Mouse (Mus musculus) adrenal gland, adult (tissue): ENCODE data around the gene Reep1.

ENCODE experiments used
- DNase-seq, 2 experiments: peaks; one replicate each; pipeline ENCODE4 v3.0.0; 2022 to 2023; ENCODE audit warnings: low spot score in 1 of 2; ENCODE audit not compliant: inconsistent age in 2 of 2

Reep1 gene

GRCm38 (mm10) chr6:71736101-71736500 lies 28.7 kb downstream of the Reep1 start:
- DNase-seq: no peak

DNA sequence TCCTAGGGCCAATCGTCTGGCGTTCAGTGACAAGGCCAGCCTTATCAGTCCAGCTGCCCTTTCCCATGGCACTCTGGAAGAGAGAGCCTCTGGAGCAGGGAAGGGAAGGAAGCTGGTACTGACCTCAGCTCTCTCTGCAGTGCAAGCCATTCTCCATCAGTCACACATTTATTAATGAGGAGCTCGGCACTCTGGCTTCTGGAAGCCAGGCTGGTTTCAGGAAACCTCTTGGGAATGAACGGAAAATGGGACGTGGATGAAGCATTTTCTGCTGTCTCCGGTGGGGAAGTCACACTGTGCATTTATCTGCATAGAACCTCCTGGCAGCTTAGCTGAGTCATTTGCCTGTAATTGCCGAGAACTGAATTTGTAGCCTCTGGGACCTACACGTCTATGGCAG lies 29.8 kb downstream of the Reep1 start:
- peak; percentile 52 to 76 for DNase-seq

DNA sequence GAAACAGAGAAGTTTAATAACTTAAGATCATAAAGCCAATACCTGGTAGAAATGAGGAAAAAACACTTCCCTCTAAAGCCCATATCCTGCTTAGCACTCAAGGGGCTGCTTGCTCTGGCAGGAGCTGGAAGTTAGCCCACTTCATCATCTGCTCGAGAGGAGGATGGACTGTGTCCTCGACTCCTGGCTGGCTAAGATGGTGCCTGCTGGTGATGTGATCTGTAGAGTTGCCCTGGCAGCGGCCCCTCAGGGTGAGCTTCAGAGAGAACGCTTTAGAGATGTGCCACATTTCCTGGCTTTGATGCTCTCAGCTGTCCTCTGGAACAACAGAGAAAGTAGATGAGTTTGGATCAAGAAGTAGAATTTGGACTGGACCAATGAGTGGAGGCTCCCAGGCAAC lies 31.2 kb downstream of the Reep1 start:
- no peak for DNase-seq

DNA sequence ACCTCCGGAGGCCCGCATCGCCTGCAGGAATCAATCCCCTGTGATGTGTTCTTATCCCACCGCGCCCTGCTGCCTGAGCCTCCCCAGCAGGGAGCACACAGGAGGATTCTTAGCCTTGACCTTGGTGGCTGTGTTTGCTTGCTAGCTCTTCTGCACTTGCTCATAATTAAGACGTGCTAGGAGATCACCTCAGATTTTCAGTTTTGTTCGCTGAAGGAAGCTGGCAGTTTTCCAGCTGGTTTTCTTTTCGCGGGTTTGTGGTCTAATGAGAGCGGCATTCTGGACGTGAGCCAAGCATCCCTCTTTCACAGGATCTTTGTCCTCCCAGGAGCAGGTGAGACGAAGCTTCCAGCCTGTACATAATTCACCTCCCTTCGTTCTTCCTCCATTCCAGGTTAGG lies 33.6 kb downstream of the Reep1 start:
- DNase-seq: no peak

DNA sequence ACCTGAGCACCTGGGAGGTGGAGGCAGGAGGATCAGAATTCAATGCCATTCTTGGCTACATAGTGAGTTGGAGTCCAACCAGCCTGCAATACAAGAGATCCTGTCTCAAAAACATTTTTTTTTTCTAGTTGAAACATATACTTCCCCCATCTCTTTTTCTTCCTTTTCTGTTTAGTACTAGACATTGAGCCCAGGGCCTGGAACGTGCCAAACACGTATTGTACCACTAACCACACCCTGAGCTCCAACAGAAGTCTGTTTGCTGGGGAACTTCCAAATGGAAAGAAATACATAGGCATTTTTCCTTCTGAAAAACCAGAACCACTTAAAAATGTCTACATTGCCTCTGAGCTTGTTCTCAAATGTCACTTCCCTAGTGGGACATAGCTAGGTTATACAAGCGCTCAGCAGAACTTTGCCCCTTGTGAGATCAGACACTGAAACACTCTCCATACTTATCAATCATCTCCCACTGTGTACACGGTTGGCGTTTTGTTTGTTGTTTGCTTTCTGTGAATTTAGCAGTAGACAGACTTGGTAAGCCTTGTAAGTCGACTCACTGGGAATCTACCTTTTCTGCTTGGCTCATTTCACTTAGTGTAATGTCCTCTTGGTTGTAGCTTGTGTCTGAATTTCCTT lies 34.8 kb downstream of the Reep1 start:
- no peak for DNase-seq

- peak in 1 of 2 experiments; percentile 36 for DNase-seq
These were observed 37.6 kb downstream of the Reep1 start for GRCm38 (mm10) chr6:71744934-71745333.

GRCm38 (mm10) chr6:71745482-71746234 lies 38.3 kb downstream of the Reep1 start:
- DNase-seq: no peak

DNA sequence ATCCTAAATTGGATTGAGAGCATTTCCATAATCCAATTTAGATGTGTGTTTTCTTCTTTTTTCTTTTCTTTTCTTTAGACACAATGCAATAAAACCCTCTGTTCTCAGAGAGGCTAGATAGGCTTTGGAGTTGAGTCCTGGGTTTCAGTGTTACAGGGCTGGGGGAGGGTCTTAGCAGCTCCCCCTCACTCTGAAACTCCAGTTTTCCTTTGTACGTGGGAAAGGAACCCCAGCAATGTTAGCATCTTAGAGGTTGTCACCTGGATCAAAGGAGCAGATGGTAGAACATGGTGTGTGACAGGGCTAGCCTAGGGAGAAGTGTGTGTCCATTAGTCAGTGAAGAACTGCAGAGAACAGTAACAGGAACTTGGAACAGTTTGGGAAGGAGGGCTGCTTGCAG lies 38.9 kb downstream of the Reep1 start:
- no peak for DNase-seq

DNA sequence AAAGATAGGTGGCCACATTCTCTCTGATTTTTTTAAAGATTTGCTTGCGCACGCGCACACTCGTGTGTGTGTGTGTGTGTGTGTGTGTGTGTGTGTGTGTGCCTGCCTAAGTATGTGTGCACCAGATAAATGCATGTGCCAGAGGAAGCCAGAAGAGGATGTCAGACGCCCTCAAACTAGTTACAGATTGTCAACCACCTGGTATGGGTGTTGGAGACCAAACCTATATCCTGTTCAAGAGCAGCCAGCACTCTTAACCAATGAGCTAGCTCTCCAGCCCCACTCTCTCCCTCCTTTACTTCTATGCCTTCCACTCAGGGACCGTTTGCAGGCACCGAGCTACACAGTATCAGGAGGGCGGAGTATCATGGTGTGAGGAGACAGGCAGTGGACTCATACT lies 39.5 kb downstream of the Reep1 start:
- DNase-seq: no peak

GRCm38 (mm10) chr6:71751602-71752001 lies 44.2 kb downstream of the Reep1 start:
- DNase-seq: no peak

DNA sequence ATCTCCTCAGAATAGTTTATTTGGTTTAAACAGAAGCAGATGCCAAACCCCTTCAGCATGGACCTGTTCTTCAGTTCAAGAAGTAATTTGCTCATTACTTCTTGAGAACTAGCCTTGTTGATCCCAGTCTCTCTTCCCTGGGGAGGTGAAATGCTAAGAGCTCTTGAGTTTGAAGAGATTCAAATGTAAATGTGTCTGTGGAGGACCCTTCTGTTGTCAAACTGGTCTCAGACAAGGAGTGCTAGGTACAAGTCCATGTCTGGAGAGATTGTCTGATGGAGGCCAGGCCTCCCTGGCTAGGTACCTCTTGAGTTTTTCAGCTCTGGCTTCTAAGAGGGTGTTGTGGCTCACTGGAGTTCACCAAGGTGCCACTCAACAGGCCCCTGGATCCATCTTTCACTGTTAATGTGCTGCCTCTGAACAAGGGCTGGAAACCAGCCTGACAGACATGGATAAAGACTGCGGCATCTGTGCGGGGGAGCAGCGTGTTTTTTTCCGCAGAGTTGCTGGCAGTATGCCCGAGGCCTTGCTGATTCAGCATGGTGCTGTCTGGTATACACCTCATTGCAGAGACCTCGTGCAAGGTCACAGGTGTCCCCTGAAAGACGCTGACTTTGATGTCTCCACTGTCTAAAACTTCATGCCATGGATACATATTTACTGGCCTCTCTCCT lies 45.6 kb downstream of the Reep1 start:
- DNase-seq: peak; percentile 38 to 68

GRCm38 (mm10) chr6:71757039-71757894 lies 49.9 kb downstream of the Reep1 start:
- peak; percentile 46 to 73 for DNase-seq

- DNase-seq: no peak
These were observed 51.4 kb downstream of the Reep1 start for GRCm38 (mm10) chr6:71758780-71759179.

GRCm38 (mm10) chr6:71760073-71760472 lies 52.7 kb downstream of the Reep1 start:
- DNase-seq: no peak

DNA sequence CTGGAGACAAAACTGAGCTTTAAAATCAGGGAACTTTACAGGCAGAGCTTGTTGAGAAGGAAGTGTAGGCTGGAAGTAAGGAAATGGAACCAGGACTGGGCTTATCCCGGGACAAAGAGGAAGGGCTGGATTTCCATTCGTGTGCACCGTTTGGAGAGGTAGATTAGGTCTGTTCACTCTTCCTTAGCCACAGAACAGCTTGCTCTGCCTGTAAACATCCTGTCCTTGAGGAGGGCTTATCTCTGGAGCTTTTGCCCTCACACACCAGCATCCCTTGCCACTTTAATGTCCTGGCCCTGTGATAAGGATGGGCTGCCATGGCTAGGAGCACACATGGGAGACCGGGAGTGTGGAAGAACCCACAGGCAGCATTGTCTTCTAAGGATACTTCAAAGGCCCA lies 60.4 kb downstream of the Reep1 start:
- no peak for DNase-seq

- peak; percentile 30 to 77 for DNase-seq
These were observed 62.7 kb downstream of the Reep1 start for GRCm38 (mm10) chr6:71769901-71770690.

- DNase-seq: no peak
These were observed 63.5 kb downstream of the Reep1 start for GRCm38 (mm10) chr6:71770856-71771255.

- no peak for DNase-seq
These were observed 63.9 kb downstream of the Reep1 start for GRCm38 (mm10) chr6:71771282-71771681.

DNA sequence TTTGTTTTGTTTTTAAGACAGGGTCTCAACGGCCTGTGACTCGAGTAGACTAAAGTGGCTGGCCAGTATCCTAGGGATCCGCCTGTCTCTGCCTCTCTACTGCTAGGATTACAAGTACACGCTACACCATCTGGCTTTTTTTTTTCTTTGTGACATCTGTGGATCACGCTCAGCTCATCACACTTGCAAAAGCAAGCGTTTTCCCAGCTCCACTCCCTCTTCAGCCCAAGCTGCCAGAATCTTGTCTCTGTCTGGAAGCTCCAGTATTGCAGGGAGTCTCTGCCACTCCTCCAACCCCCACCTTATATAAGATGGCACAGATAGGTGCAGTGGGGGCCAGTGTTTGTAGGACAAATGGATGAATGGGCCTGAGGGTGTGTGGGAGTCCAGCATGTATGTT lies 64.8 kb downstream of the Reep1 start:
- no peak for DNase-seq

GRCm38 (mm10) chr6:71772636-71773208 lies 65.4 kb downstream of the Reep1 start:
- peak; percentile 78 to 87 for DNase-seq
